Mouse (Mus musculus): ENCODE results near the gene Sphk1.

Sphk1 gene

DNA sequence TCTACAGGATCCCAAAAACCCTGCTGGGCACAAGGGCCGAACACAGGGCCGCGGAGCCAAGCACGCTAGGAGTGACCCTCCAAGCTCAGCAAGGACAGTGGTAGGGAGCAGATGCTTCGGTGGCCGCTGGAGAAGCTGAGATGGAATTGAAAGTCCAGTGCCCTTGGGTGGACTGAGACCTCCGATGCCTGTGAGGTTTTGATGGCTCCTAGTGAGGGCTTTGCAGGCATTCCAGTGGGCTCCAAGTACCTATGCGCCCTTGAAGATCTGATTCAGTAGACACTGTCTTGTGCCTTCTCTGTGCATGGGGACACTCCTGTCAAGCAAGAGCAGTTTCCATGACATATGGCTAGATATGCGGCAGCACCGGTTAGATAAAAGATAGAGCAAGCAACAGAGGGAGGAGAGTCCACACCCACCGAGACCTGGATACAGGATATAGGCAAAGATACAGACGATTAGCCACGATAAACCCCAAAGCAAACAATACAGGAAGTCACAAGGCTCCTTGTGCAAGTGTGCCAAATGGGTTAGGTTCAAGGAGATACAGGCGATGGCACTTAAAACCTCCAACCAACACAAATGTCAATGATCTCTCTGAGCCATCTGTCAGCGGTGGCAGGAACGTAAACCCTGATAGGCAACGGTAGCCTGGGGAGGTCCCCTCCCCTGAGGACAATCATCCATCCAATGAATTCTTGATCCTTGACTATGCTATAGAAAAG lies 24.4 kb upstream of the Sphk1 start:
- DNase-seq (ENCODE audit: low read depth, low spot score), result no peak

DNA sequence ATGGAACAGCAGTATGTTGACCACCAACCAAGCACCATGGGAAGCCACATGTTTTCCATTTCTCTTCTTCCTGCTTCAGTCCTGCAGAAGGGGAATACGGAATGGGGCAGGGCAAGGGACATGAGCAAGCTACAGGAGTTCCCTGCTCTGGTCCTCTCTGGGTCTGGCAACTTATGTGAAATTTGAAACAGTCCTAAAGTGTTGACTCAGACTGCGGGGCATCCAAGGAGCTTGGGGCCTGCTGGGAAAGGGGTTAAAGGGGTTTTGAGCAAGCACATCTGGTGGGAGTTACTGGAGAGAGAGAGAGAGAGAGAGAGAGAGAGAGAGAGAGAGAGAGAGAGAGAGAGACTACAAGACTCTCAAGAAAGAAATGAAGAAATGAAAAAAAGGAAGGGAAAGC lies 22.0 kb upstream of the Sphk1 start:
- DNase-seq (ENCODE audit: low read depth, low spot score), result no peak

DNA sequence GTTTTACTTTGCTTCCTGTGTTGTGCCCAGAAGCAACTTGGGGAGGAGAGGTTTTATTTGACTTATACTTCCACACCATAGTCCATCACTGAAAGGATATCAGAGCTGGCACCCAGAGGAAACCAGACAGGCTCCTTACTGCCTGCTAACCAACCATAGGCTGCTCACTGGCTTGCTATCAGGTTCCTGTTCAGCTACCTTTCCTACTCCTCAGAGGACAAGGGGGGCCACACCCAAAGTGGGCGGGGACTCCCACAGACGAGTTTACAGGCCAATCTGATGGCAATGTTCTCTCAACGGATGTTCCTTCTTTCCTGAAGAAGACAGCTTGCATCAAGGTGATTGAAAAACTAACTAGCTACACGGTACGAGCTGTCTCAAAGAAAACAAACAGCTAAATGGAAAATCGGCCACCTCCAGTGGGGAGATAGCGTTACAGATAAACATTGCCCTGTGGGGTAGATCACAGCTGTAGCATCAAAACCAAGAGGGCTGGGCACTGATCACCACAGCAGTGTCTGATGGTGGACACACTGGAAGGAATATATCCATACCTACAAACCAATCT lies 19.3 kb upstream of the Sphk1 start:
- no peak for DNase-seq (ENCODE audit: low read depth, low spot score)

DNA sequence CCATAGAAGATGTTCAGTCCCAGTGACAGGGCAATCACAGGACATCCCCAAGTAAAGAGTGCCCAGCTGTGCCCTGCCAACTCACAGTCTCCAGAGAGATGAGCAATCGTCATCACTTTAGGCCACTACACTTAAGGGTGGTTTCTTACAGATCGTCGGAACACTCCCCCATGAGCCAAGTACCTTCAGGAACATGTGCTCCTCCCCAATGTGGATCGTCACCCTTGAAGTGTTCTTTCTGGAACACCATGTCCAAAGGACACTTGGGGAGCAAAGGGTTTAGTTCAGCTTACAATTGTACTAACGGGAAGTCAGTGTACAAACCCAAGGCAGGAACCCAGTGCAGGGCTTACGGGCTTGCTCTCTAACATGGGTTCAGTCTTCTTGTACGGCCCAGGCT lies 18.6 kb upstream of the Sphk1 start:
- DNase-seq (ENCODE audit: low read depth, low spot score), result no peak

DNA sequence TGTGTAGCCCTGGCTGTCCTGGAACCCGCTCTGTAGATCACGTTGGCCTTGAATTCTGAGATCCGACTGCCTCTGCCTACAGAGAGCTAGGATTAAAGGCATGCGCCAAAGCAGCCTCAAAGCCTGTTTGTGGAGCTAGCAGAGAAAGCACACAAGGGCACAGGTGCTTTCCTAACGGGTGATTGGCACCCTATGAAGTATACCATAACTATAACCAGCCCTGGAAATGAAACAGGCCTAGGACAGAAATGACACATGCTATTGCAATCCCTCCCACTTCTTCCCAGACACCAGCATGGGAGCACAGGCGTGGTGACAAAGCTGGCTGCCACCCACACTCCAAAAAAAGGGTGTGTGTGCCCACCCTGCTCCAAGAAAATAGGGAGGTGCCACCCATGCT lies 17.7 kb upstream of the Sphk1 start:
- DNase-seq (ENCODE audit: low read depth, low spot score), result no peak

DNA sequence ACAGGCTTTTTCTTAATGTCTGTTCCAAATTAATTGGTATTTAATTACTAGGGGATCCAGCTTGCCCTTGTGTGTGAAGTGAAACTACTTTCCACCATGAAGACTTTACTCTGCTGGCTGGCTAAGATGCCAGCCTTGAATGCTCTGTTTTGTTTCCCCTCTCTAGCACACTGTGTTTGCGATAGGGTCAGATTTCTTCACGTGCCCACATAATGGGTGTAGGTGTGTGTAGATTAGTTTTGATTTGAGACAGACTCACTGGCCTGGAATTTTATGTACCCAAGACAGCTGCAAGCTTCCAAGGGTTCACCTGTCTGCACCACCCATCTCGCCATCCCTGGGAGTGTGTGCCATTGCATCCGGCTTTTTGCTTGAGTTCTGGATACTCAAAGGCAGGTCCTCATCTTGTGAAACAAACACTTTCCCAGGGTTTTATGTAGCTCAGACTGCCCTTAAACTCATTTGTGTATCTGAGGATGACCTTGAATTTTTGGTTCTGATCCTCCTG lies 17.1 kb upstream of the Sphk1 start:
- no peak for DNase-seq (ENCODE audit: low read depth, low spot score)

DNA sequence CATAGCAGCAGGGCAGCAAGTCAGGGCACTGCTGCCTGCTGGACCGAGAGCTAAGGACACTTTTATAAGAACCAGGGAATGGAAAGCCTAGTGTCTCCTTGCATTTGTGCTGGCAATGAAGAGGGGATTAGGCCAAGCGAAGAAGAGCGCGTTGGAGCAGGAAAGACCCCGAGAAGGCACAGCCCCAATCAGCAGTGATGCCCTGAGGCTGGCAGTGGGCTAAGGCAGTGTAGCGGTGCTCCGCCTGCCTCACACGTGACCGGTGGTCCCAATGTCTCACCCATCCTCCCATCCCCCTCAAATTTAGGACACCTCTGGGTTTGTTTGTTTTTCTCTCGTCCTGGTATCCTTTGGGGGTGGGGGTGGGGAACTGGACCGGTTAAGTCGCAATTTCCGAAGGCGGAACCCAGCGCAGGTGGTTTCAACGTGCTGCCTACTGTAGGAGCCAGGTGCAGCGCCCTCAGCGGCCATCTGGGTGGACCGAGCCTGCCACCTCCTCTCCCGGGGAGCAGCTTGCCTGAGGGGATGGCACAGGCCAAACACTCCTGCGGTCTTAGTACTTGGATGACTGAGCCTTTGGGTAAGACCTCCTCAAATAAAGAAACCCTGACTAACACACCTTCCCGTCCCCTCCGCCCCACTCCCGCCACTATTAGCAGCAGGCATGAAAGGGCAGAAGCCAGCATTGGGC lies 15.2 kb upstream of the Sphk1 start:
- no peak for DNase-seq (ENCODE audit: low read depth, low spot score)

DNA sequence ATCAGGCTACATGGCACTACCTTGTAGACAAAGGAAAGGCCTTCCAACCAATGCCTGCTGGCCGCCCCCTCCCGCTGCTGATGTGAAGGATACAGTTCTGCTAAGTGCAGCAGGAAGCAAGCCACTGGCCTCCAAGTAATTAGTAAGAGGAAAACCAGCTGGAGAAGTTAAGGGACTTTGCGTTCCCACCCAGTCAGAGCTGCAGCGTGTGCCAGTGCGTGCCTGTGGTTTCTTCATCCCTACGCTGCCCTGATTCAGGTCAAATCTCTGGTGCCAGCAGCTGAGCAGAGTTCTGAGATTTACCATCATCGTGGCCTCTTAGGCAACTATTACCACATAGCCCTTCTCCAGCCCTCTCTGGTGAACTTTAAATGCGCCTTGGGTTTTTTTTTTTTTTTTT lies 12.2 kb upstream of the Sphk1 start:
- DNase-seq (ENCODE audit: low read depth, low spot score), result no peak

DNA sequence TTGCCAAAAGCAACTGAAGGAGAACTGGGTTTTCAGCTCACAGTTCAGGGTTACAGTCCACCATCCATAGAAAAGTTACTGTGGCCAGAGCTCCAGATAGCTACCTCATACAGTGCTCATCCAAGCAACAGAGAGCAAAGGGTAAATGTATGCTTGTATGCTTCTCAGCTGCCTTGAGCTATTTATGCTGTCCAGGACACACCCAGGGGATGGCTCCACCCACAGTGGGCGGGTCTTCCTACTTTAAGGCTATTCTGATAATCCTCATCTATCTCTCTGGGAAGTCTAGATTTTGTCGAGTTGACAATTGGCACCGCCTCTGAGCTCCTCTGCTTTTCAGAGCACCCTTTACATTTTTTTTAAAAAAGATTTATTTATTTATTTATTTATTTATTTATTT lies 9.6 kb upstream of the Sphk1 start:
- DNase-seq (ENCODE audit: low read depth, low spot score), result no peak

DNA sequence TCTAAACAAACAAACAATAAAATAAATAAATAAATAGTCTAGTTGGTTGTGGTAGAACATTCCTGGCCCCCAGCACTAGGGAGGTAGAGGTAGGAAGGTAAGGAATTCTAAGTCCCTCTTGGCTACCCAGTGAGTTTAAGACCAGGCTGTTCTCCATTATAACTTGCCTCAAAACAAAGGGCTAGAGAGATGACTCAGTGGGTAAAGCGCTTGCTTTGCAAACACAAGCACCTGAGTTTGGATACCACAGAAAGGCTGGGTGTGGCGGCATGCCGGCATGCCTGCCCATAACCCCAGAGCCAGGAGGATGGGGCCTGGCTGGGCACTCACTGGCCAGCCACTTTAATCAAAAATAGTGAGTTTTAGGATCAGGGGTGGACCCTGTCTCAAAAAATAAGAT lies 8.7 kb upstream of the Sphk1 start:
- no peak for DNase-seq (ENCODE audit: low read depth, low spot score)

DNA sequence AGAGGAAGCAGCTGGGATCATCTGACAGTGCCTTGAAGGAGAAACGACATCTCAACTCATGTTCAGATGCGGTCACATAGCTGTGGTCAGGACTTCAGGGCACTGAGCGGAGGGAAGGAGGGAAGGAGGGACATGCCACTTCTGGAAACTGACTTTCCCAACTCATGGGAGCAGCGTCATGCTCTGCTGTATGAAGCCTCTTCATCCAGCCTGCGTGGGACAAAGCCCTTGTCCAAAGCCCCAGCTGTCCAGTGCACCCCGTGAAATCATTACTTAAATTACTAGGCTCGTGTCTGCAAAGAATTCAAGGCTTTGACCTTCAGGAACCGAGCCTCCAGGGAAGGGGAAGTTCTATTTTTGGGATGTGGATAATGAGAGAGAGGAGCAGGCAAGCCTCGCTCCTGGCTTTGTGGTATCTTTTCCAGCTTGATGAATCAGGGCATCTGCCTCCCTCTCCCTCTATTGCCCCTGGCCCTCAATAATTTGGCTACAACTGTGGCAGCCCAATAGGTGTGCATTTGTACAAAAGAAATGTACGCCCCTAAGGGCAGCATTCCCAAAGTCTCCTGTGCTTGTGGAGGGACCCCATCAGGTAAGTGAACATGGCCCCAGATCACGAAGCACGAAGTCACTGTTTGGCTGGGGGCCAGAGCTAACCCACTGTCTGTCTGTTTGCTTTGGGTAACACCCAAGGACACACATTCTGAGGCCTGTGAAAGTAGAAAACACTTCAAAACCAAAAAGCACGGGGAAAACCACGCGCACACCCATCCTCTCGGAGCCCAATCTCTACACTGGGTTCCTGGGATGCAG lies 7.6 kb upstream of the Sphk1 start:
- DNase-seq (ENCODE audit: low read depth, low spot score), result no peak

DNA sequence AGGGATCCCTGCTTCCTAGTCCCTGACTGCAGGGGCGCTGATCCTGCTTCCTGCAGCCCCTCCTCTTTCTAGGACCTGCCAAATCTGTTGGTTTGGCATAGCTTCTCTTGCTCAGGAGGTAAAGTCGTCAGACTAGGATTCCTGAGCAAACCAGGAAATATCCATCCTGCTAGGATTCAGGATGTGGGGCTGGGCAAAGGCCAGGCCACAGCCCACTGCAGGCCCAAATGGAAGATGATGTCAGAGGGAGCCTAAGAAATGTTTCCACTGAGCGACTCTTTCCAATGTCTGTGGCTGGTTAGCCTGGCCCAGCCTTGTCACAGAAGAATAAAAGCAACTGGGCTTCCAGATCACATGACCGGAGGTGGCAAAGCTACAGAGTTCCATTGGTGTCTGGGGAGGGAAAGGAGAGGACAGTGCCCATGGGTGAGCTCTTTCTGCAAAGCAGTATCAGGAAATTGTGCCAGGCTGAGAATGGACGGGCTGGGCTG lies 7.0 kb upstream of the Sphk1 start:
- no peak for DNase-seq (ENCODE audit: low read depth, low spot score)

DNA sequence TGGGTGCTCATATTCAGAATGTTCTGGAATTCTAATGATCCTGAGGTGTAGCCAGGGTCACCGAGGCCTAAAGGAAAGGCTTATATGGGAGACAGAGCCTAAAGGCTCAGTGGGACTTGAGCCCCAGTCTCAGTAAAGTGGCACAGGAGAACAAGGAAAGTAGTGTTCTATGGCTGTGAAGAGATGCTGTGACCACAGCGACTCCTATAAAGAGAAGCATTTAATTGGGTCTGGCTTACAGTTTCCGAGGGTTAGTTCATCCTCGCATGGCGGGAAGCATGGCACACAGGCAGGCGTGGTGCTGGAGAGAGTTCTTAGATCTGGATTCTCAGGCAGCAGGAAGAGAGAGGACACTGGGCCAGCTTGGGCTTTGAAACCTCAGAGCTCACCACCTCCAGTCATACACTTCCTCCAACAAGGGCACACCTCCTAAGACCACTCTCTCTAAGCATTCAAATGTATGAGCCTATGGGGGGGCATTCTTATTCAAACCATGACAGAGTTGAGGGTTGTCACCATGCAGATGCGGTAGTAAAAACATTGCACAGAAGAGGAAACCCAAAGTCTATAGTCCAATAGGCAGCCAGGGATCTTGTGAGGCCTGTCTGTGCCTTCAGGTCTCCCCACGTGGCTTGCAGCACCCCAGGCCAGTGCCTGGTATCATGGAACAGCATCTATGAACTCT lies 1.9 kb upstream of the Sphk1 start:
- DNase-seq (ENCODE audit: low read depth, low spot score), result no peak

DNA sequence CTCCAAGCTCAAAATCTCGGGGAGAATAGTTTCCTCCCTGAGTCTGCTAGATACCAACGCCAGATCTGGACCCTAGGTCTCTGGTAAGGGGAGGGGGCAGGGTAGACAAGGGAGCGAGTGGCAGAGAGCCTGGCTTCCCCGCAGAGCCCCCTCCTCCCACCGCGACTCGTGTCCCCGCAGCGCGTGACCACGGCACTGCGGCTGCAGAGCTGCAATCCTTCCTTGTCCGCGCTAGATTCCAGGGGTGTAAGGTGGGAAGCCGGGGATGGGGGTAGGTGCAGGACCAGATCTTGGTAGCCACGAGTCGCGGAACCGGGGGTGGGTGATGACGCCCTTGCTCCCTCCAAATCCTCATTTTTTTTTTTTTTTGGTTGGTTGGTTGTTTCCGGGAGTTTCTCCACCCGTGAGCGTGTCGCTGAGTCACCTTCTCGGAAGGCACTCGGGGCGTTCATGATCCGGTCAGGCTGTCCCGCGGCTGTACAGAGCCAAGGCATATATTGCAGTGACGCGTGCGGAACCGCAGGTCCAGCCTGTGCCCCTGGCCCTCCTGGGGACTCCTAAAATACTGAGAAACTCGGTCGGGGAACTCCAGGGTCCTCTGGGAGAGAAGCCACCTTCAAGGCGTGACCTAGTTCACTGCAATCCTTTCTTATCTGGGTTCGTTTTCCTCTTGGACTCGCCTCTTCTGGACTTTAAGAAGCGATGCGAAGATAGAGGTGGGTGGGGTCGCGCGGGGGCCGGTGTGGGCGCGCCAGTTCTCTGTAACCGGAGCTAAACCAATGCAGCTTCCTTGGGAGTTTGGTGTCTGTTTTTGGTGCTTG lies 856 bp downstream of the Sphk1 start:
- no peak for DNase-seq (ENCODE audit: low read depth, low spot score)

DNA sequence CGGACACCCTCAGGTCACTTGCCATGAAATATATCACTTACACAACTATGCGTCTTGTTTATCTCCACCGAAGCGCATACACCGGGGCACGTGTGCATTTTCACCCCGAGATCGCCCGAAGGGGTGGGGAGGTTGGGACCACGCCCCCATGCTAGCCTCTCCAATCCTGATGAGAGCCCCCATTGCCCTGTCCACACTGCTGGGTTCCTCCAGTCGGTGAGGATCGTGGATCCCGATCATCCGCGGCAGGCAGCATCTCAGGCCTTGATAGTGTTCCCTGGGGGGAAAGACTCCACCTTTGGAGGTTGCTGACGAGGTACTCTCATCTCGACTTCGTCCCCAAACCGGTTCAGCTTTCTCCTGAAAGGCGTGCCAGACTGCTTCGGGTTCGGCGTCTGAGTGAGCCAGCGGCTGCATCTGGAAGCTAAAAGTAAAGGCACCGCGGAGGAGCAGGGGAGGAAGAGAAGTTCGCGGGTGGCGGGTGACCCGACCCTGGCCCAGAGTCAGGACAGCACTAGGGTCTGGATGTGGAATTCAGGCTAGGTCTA lies 1.6 kb downstream of the Sphk1 start:
- DNase-seq (ENCODE audit: low read depth, low spot score), result no peak

DNA sequence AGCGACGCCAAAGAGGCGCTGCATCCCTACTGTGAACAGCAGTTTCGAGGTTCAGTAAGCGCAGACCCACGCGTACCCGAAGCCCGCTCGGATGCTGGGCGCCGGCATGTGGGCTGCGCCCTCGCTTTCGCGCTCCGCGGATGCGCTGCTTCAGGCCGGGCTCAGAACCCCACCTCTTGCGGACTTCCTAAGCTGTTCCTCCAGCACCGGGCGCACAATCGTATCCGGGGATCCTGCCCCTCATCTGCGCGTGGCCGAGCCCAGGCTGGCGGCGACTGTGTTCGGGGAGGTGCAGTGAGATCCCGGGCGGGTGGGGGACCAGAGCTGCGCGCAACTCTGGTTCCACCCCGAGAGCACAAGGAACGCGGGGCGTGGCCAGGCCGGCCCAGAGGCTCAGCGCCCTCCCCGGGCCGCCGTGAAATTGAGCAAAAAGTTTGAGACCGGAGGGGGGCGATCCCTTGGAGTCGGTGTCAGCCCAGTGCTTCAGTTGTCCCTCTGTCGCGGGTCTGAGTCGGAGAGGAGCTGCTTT lies 2.1 kb downstream of the Sphk1 start:
- no peak for DNase-seq (ENCODE audit: low read depth, low spot score)

DNA sequence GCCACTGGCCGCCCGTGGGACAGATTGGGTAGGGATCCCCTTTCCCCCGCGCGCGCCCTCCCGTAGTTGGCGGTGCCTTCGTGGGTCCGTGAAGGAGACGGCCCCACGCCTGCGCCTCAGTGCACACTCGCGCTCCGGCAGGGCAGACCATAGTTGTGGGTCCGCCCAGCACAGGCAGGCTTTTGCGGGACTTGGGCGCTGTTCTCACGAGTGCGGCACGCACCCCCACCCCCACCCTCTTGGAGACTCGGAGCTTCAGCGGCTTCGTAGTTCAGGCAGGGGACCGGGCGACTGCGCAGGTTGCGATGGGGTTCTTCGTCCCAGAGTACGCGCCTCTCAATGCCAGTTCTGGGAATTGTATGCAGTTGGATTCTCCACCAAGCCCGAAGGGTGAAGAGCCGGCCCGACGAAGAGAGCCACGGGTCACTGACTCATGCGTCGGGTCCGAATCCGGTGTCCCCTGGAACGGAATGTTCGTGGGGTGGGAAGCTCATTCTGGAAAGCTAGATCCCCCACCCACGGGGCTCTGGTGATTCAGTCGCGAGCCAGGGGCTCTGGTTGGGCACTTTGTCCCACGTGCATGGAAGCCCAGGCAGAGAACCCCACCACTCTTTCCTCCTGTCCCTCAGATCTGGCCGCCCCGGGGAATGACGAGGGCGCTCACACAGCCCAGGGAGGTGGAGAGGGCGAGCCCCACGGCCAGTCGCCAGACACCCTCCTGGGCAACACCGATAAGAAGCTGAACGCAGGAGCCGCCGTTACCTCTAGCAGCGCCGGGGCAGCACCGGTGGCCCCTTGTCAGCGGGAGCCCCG lies 2.8 kb downstream of the Sphk1 start:
- DNase-seq (ENCODE audit: low read depth, low spot score), result no peak

DNA sequence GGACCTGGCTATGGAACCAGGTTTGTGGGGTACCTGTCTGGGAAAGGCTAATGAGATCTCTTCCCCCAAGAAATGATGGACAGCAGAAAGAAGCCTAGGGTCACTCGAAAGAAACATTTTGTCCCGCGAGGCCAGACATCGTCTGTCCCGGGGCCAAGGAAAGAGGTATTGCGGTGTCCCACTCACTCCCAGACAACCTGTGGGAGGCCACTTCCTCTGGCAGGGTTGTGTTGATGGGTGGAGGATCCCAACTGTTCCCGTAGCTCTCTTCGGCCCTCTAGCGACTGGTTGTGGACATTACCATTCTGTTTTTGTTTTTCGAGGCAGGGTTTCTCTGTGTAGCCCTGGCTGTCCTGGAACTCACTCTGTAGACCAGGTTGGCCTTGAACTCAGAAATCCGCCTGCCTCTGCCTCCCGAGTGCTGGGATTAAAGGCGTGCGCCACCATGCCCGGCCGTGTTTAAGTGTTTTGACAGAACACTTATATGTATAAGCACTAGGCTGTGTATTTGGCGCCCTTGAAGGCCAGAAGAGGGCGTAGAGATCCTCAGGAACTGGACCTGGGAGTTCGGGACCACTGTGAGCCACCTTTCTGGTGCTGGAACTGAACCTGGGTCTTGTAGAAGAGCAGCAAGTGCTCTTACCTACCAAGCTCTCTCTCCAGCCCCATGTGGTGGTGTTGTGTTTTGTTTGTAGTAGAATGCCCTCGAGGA lies 3.6 kb downstream of the Sphk1 start:
- peak; percentile 33 for DNase-seq (ENCODE audit: low read depth, low spot score)

Measured in telencephalon, adult 2 months (tissue).